Mouse (Mus musculus): ENCODE data around the gene Afm. TPM values are rescaled to one million over a fixed set of nuclear protein-coding genes. Genes with fewer than 3 reads are reported as not detected.

The Afm gene
- polyA plus RNA-seq, 1 experiment from 2014 or later: 3.1 TPM

GRCm38 (mm10) chr5:90594945-90595344, 76.2 kb downstream of the Afm start:
- no peak overlapping the region for H3K27ac ChIP-seq
- no peaks in the 10 kb centered on the region for H3K9me3 ChIP-seq
- H3K4me1 ChIP-seq: no peaks in the 10 kb centered on the region
- H3K27me3 ChIP-seq (ENCODE audit: insufficient read depth, poor library complexity, severe bottlenecking): no peaks in the 10 kb centered on the region
- no peak overlapping the region for H3K4me3 ChIP-seq
- DNase-seq (ENCODE audit: low spot score): peak; percentile 7
- WGBS: 72% methylated on average over 13 of the region's 13 CpGs
- no peaks in the 10 kb centered on the region for H3K36me3 ChIP-seq

- Histone ChIP-seq H3K36me3 (no peaks in the 10 kb centered on the region), H3K9me3 (no peaks in the 10 kb centered on the region)
Measured at GRCm38 (mm10) chr5:90596155-90596554, 77.4 kb downstream of the Afm start.

DNA sequence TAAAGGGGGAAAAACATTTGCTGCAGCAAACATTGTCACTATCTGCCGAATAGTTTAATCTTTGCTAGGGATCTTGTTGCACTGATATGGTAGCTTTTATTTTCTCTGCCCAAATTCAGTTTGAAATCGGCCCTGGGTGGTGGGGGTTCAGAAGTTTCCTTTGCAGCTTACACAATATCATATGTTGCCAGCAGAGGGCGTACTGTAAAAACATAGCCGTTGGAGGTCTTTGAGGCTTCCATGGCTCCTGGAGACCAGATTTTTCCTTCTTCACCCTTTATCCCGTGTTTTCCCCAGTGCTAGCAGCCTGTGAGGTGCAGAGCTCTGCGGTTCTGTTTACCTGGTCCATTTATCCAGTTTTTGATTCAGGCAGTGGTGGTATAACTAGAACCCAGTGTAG, 82.7 kb downstream of the Afm start:
- peaks cover 7% of the 10 kb centered on the region; the same call in 1 of the 2 replicates for H3K4me1 ChIP-seq
- no peak overlapping the region for H3K27ac ChIP-seq
- no peaks in the 10 kb centered on the region for H3K9me3 ChIP-seq
- H3K27me3 ChIP-seq (ENCODE audit: insufficient read depth, poor library complexity, severe bottlenecking): no peaks in the 10 kb centered on the region
- H3K4me3 ChIP-seq: no peak overlapping the region
- WGBS: 18% methylated on average over 6 of the region's 6 CpGs
- H3K36me3 ChIP-seq: no peaks in the 10 kb centered on the region
- no peak for DNase-seq (ENCODE audit: low spot score)

More at GRCm38 (mm10) chr5:90596155-90596554, 77.4 kb downstream of the Afm start:
- DNase-seq (ENCODE audit: low spot score): no peak
- no peak overlapping the region for H3K4me3 ChIP-seq
- peaks cover 4% of the 10 kb centered on the region; the same call in 1 of the 2 replicates for H3K4me1 ChIP-seq
- H3K27ac ChIP-seq: no peak overlapping the region
- 75% methylated on average over 6 of the region's 6 CpGs for WGBS
- H3K27me3 ChIP-seq (ENCODE audit: insufficient read depth, poor library complexity, severe bottlenecking): no peaks in the 10 kb centered on the region

Other genes with a start within 250 kb of the Afm start
- 19.2 and 26.0 TPM in 2 replicates for gene Ankrd17, start 152.4 kb upstream of the Afm start, polyA plus RNA-seq (2016; fragmentation: Nextera tagmentation; extraction: Ambion mirVana)
- gene Gm9958, start 151.7 kb upstream of the Afm start, polyA plus RNA-seq (2016; fragmentation: Nextera tagmentation; extraction: Ambion mirVana): 3.2 and 3.8 TPM in 2 replicates
- gene Alb, start 58.0 kb upstream of the Afm start, polyA plus RNA-seq (2016; fragmentation: Nextera tagmentation; extraction: Ambion mirVana): 1.2 and 25.7 TPM in 2 replicates
- gene Afp, start 28.2 kb upstream of the Afm start, polyA plus RNA-seq (2016; fragmentation: Nextera tagmentation; extraction: Ambion mirVana): 34.1 and 916 TPM in 2 replicates
- gene 5830473C10Rik, start 42.2 kb downstream of the Afm start, polyA plus RNA-seq (2016; fragmentation: Nextera tagmentation; extraction: Ambion mirVana): 0.09 TPM in 1 of 2 replicates, not detected in the other
- gene Rassf6, start 121.7 kb downstream of the Afm start, polyA plus RNA-seq (2016; fragmentation: Nextera tagmentation; extraction: Ambion mirVana): 0.54 and 1.8 TPM in 2 replicates
- 0.21 TPM in 1 of 2 replicates, not detected in the other for gene Cxcl5, start 240.4 kb downstream of the Afm start, polyA plus RNA-seq (2016; fragmentation: Nextera tagmentation; extraction: Ambion mirVana)
- gene Ppbp, start 249.6 kb downstream of the Afm start, polyA plus RNA-seq (2016; fragmentation: Nextera tagmentation; extraction: Ambion mirVana): 9.8 and 13.4 TPM in 2 replicates

All from heart, embryonic 10.5 days (tissue).